Mouse (Mus musculus) embryonic facial prominence, embryonic 12.5 days (tissue): ENCODE measurements at regions not wholly inside any gene's neighbourhood (a gene's known extent, or its start where the extent isn't known, plus 50 kb on each side); places are given as distances from the start of the nearest gene placed in this dataset.

Experiments
- ATAC-seq: fragments of 200-750 bp; cut with Nextera tagmentation; 2 replicates; pipeline ENCODE4 v1.8.0; 2017; ENCODE audit not compliant: insufficient number of reproducible peaks, insufficient read depth, low FRiP score, low TSS enrichment
- H3K27ac ChIP-seq: fragments of 300-500 bp; sonication (generic); 2 replicates; pipeline ENCODE4 v1.5.1; 2016; ENCODE audit warnings: mild to moderate bottlenecking
- H3K27me3 ChIP-seq: fragments of 300-500 bp; sonication (generic); 2 replicates; pipeline ENCODE4 v1.6.1; 2016; ENCODE audit warnings: mild to moderate bottlenecking, moderate library complexity
- H3K36me3 ChIP-seq: fragments of 300-500 bp; sonication (generic); 2 replicates; pipeline ENCODE4 v1.6.1; 2016; ENCODE audit warnings: mild to moderate bottlenecking
- H3K4me1 ChIP-seq: fragments of 300-500 bp; sonication (generic); 2 replicates; pipeline ENCODE4 v1.6.1; 2016
- H3K4me2 ChIP-seq: fragments of 300-500 bp; sonication (generic); replicated peaks from 2 replicates; pipeline ENCODE4 v1.6.1; 2016; ENCODE audit warnings: mild to moderate bottlenecking, moderate library complexity
- H3K4me3 ChIP-seq: fragments of 300-500 bp; sonication (generic); 2 replicates; pipeline ENCODE4 v1.5.1; 2016; ENCODE audit warnings: mild to moderate bottlenecking
- H3K9ac ChIP-seq: fragments of 300-500 bp; sonication (generic); 2 replicates; pipeline ENCODE4 v1.6.1; 2016; ENCODE audit warnings: mild to moderate bottlenecking, moderate library complexity
- H3K9me3 ChIP-seq: fragments of 300-500 bp; sonication (generic); 2 replicates; pipeline ENCODE4 v1.6.1; 2016; ENCODE audit warnings: mild to moderate bottlenecking, moderate library complexity
- WGBS: fragments of 180-500 bp; shearing (Covaris S2); methylation state at CpG from one replicate; pipeline ENCODE4 v1.1.7; 2016; 5-methylcytosine and 5-hydroxymethylcytosine counted together

GRCm38 (mm10) chr1:185151130-185151799, 52.7 kb upstream of the Rab3gap2 start:
- 62% methylated on average over 11 of the region's 11 CpGs for WGBS
- no peaks in the 10 kb centered on the region for H3K36me3 ChIP-seq
- no peak for ATAC-seq

GRCm38 (mm10) chr1:185150431-185151129, 53.3 kb upstream of the Rab3gap2 start:
- H3K4me1 ChIP-seq = 0 out of 2 replicates have a peak, but pooled peaks cover 5% of the 10 kb centered on the region
- H3K27me3 ChIP-seq = no peaks in the 10 kb centered on the region
- no peaks in the 10 kb centered on the region for H3K36me3 ChIP-seq
- no peak overlapping the region for H3K9ac ChIP-seq
- WGBS = 70% methylated on average over 15 of the region's 15 CpGs
- H3K4me3 ChIP-seq = no peak overlapping the region
- ATAC-seq = no peak
- no peak overlapping the region for H3K27ac ChIP-seq
- no peak overlapping the region for H3K4me2 ChIP-seq
- H3K9me3 ChIP-seq = no peaks in the 10 kb centered on the region

More at GRCm38 (mm10) chr1:185151130-185151799, 52.7 kb upstream of the Rab3gap2 start:
- Histone ChIP-seq H3K27me3 (no peaks in the 10 kb centered on the region), H3K9me3 (no peaks in the 10 kb centered on the region), H3K27ac (no peak overlapping the region), H3K4me2 (no peak overlapping the region), H3K4me3 (no peak overlapping the region), H3K4me1 (0 out of 2 replicates have a peak, but pooled peaks cover 5% of the 10 kb centered on the region), H3K9ac (no peak overlapping the region)

GRCm38 (mm10) chr1:185144791-185145190, 59.1 kb upstream of the Rab3gap2 start:
- Histone ChIP-seq H3K27ac (no peak overlapping the region), H3K4me3 (no peak overlapping the region), H3K4me2 (no peak overlapping the region), H3K9ac (no peak overlapping the region), H3K36me3 (no peaks in the 10 kb centered on the region), H3K27me3 (no peaks in the 10 kb centered on the region), H3K4me1 (no peaks in the 10 kb centered on the region), H3K9me3 (no peaks in the 10 kb centered on the region)
- 84% methylated on average over 1 of the region's 1 CpGs for WGBS
- ATAC-seq = no peak

- 83% methylated on average over 15 of the region's 15 CpGs for WGBS
- H3K4me2 ChIP-seq = no peak overlapping the region
- no peak overlapping the region for H3K27ac ChIP-seq
- H3K36me3 ChIP-seq = no peaks in the 10 kb centered on the region
- no peaks in the 10 kb centered on the region for H3K4me1 ChIP-seq
- no peaks in the 10 kb centered on the region for H3K27me3 ChIP-seq
- H3K4me3 ChIP-seq = no peak overlapping the region
- H3K9me3 ChIP-seq = no peaks in the 10 kb centered on the region
- ATAC-seq = no peak
- H3K9ac ChIP-seq = no peak overlapping the region
Observed at GRCm38 (mm10) chr1:185144006-185144405, 59.9 kb upstream of the Rab3gap2 start.

GRCm38 (mm10) chr1:185140317-185140716, 63.6 kb upstream of the Rab3gap2 start:
- H3K9ac ChIP-seq = no peak overlapping the region
- H3K9me3 ChIP-seq = no peaks in the 10 kb centered on the region
- H3K4me1 ChIP-seq = no peaks in the 10 kb centered on the region
- no peak overlapping the region for H3K27ac ChIP-seq
- H3K4me2 ChIP-seq = no peak overlapping the region
- H3K27me3 ChIP-seq = no peaks in the 10 kb centered on the region
- no peak overlapping the region for H3K4me3 ChIP-seq
- 81% methylated on average over 5 of the region's 5 CpGs for WGBS
- no peaks in the 10 kb centered on the region for H3K36me3 ChIP-seq
- no peak for ATAC-seq

- ATAC-seq = no peak
- H3K4me3 ChIP-seq = no peak overlapping the region
- no peaks in the 10 kb centered on the region for H3K4me1 ChIP-seq
- no peak overlapping the region for H3K9ac ChIP-seq
- 57% methylated on average over 4 of the region's 4 CpGs for WGBS
- 0 out of 2 replicates have a peak, but pooled peaks cover 1% of the 10 kb centered on the region for H3K9me3 ChIP-seq
- H3K27ac ChIP-seq = no peak overlapping the region
- no peak overlapping the region for H3K4me2 ChIP-seq
- H3K27me3 ChIP-seq = no peaks in the 10 kb centered on the region
- no peaks in the 10 kb centered on the region for H3K36me3 ChIP-seq
Observed at GRCm38 (mm10) chr1:185128209-185128608, 75.7 kb upstream of the Rab3gap2 start.

- Histone ChIP-seq H3K4me1 (no peaks in the 10 kb centered on the region), H3K4me3 (no peak overlapping the region), H3K9ac (no peak overlapping the region), H3K9me3 (no peaks in the 10 kb centered on the region), H3K27ac (no peak overlapping the region), H3K36me3 (no peaks in the 10 kb centered on the region), H3K27me3 (no peaks in the 10 kb centered on the region), H3K4me2 (no peak overlapping the region)
- no peak for ATAC-seq
- WGBS = 66% methylated on average over 14 of the region's 14 CpGs
Observed at GRCm38 (mm10) chr1:185125737-185126286, 78.1 kb upstream of the Rab3gap2 start.

GRCm38 (mm10) chr1:185121552-185121951, 82.4 kb upstream of the Rab3gap2 start:
- 83% methylated on average over 2 of the region's 2 CpGs for WGBS
- ATAC-seq = no peak
- H3K27me3 ChIP-seq = no peaks in the 10 kb centered on the region
- no peak overlapping the region for H3K4me2 ChIP-seq
- no peaks in the 10 kb centered on the region for H3K9me3 ChIP-seq
- no peak overlapping the region for H3K4me3 ChIP-seq
- H3K27ac ChIP-seq = no peak overlapping the region
- H3K9ac ChIP-seq = no peak overlapping the region
- no peaks in the 10 kb centered on the region for H3K4me1 ChIP-seq
- H3K36me3 ChIP-seq = no peaks in the 10 kb centered on the region

- Histone ChIP-seq H3K4me1 (no peaks in the 10 kb centered on the region), H3K9ac (no peak overlapping the region), H3K27me3 (no peaks in the 10 kb centered on the region), H3K4me2 (no peak overlapping the region), H3K4me3 (no peak overlapping the region), H3K27ac (no peak overlapping the region), H3K9me3 (no peaks in the 10 kb centered on the region), H3K36me3 (no peaks in the 10 kb centered on the region)
- no peak for ATAC-seq
- WGBS = 66% methylated on average over 2 of the region's 2 CpGs
Observed at GRCm38 (mm10) chr1:185120416-185120815, 83.5 kb upstream of the Rab3gap2 start.

GRCm38 (mm10) chr1:185117711-185118110, 86.2 kb upstream of the Rab3gap2 start:
- 53% methylated on average over 5 of the region's 5 CpGs for WGBS
- H3K9ac ChIP-seq = no peak overlapping the region
- ATAC-seq = no peak
- no peak overlapping the region for H3K27ac ChIP-seq
- no peaks in the 10 kb centered on the region for H3K27me3 ChIP-seq
- peaks cover 4% of the 10 kb centered on the region; the same call in 1 of the 2 replicates for H3K4me1 ChIP-seq
- H3K4me3 ChIP-seq = no peak overlapping the region
- no peaks in the 10 kb centered on the region for H3K9me3 ChIP-seq
- no peaks in the 10 kb centered on the region for H3K36me3 ChIP-seq
- H3K4me2 ChIP-seq = no peak overlapping the region

GRCm38 (mm10) chr1:185113687-185114086, 90.2 kb upstream of the Rab3gap2 start:
- WGBS = 51% methylated on average over 6 of the region's 6 CpGs
- Histone ChIP-seq H3K27me3 (no peaks in the 10 kb centered on the region), H3K4me3 (no peak overlapping the region), H3K27ac (no peak overlapping the region), H3K4me1 (peaks cover 4% of the 10 kb centered on the region; the same call in 1 of the 2 replicates), H3K9ac (no peak overlapping the region), H3K9me3 (no peaks in the 10 kb centered on the region), H3K36me3 (no peaks in the 10 kb centered on the region), H3K4me2 (no peak overlapping the region)
- no peak for ATAC-seq

GRCm38 (mm10) chr1:185112017-185112399, 91.9 kb upstream of the Rab3gap2 start:
- no peak for ATAC-seq
- H3K27ac ChIP-seq = no peak overlapping the region
- no peaks in the 10 kb centered on the region for H3K36me3 ChIP-seq
- H3K4me3 ChIP-seq = no peak overlapping the region
- H3K9ac ChIP-seq = no peak overlapping the region
- no peak overlapping the region for H3K4me2 ChIP-seq
- H3K27me3 ChIP-seq = no peaks in the 10 kb centered on the region
- H3K9me3 ChIP-seq = no peaks in the 10 kb centered on the region
- 65% methylated on average over 4 of the region's 4 CpGs for WGBS
- H3K4me1 ChIP-seq = peaks cover 4% of the 10 kb centered on the region; the same call in 1 of the 2 replicates
